Mouse (Mus musculus) limb, embryonic 14.5 days (tissue): Measurements from ENCODE around the gene Btbd11. TPM values are rescaled to one million over a fixed set of nuclear protein-coding genes. Genes with fewer than 3 reads are reported as not detected.

Experiments used
- ATAC-seq: fragments of 200-750 bp; cut with Nextera tagmentation; 2 replicates; pipeline ENCODE4 v1.8.0; 2017; ENCODE audit warnings: low read depth, moderate number of reproducible peaks, moderate TSS enrichment; ENCODE audit not compliant: low FRiP score
- DNase-seq: peaks from one replicate; pipeline ENCODE4 v3.0.0-alpha.2; 2015; ENCODE audit warnings: low spot score
- H3K27ac ChIP-seq: fragments of 300-500 bp; sonication (generic); replicated peaks from 2 replicates; pipeline ENCODE4 v1.5.1; 2014; ENCODE audit warnings: low read depth, mild to moderate bottlenecking, low read length, moderate library complexity, mixed read lengths
- H3K27me3 ChIP-seq: fragments of 300-500 bp; sonication (generic); 2 replicates; pipeline ENCODE4 v1.6.1; 2014; ENCODE audit warnings: low read length, mixed read lengths; ENCODE audit not compliant: control insufficient read depth, insufficient read depth
- H3K36me3 ChIP-seq: fragments of 300-500 bp; sonication (generic); 2 replicates; pipeline ENCODE4 v1.6.1; 2014; ENCODE audit warnings: mild to moderate bottlenecking, low read length, moderate library complexity, mixed read lengths; ENCODE audit not compliant: control insufficient read depth, insufficient read depth
- H3K4me1 ChIP-seq: fragments of 300-500 bp; sonication (generic); 2 replicates; pipeline ENCODE4 v1.6.1; 2014; ENCODE audit warnings: antibody characterized with exemption, low read length, mixed read lengths; ENCODE audit not compliant: control insufficient read depth, insufficient read depth
- H3K4me2 ChIP-seq: fragments of 300-500 bp; sonication (generic); replicated peaks from 2 replicates; pipeline ENCODE4 v1.6.1; 2014; ENCODE audit warnings: low read depth, mild to moderate bottlenecking, low read length, moderate library complexity; ENCODE audit not compliant: severe bottlenecking
- H3K4me3 ChIP-seq: fragments of 300-500 bp; sonication (generic); replicated peaks from 2 replicates; pipeline ENCODE4 v1.5.1; 2014; ENCODE audit warnings: low read length
- H3K9ac ChIP-seq: fragments of 300-500 bp; sonication (generic); 2 replicates; pipeline ENCODE4 v1.6.1; 2014; ENCODE audit warnings: mild to moderate bottlenecking, low read depth, low read length, moderate library complexity; ENCODE audit not compliant: severe bottlenecking
- H3K9me3 ChIP-seq: fragments of 300-500 bp; sonication (generic); 2 replicates; pipeline ENCODE4 v1.6.1; 2016; ENCODE audit warnings: low read length; ENCODE audit not compliant: control insufficient read depth
- POLR2A ChIP-seq: fragments of 200-500 bp; IDR thresholded peaks from 2 replicates; pipeline ENCODE4 v1.8.0; 2012; ENCODE audit warnings: inconsistent platforms, mild to moderate bottlenecking, moderate library complexity, borderline replicate concordance; ENCODE audit not compliant: insufficient read depth, insufficient read length; ENCODE audit errors: extremely low read depth
- WGBS: fragments of 180-500 bp; shearing (Covaris S2); extraction: QIAGEN DNeasy Blood & Tissue Kit; methylation state at CpG from one replicate; pipeline ENCODE4 v1.1.7; 2014; 5-methylcytosine and 5-hydroxymethylcytosine counted together
- polyA plus RNA-seq, 2 experiments: library from polyadenylated mRNA; depleted of rRNA in 1 of 2; stranded (reverse) in 1 of 2; unstranded in 1 of 2; fragments of >200 nt; fragmentation: Nextera tagmentation in 1 of 2; extraction: Ambion mirVana in 1 of 2; gene quantifications; 2 replicates each; pipeline versions ENCODE4 v1.2.1 to v1.2.3; 2012 to 2014

Btbd11 gene
- polyA plus RNA-seq, 2 experiments: 10.2 to 11.6 TPM

- Histone ChIP-seq H3K4me3 (no peak overlapping the region), H3K27me3 (no peaks in the 10 kb centered on the region), H3K9me3 (no peaks in the 10 kb centered on the region), H3K4me2 (no peak overlapping the region), H3K27ac (no peak overlapping the region), H3K4me1 (no peaks in the 10 kb centered on the region), H3K9ac (no peak overlapping the region), H3K36me3 (no peaks in the 10 kb centered on the region)
- ATAC-seq (no peak), DNase-seq (no peak)
- WGBS: 91% methylated on average over 3 of the region's 3 CpGs
- no peak for TF ChIP-seq POLR2A
Measured at GRCm38 (mm10) chr10:85359501-85360066, 27.0 kb upstream of the Btbd11 start.

GRCm38 (mm10) chr10:85362766-85363442 lies 23.7 kb upstream of the Btbd11 start:
- no peaks in the 10 kb centered on the region for H3K4me1 ChIP-seq
- DNase-seq (no peak), ATAC-seq (no peak)
- no peaks in the 10 kb centered on the region for H3K36me3 ChIP-seq
- 73% methylated on average over 9 of the region's 9 CpGs for WGBS
- TF ChIP-seq POLR2A: no peak
- H3K9ac ChIP-seq: no peak overlapping the region
- no peaks in the 10 kb centered on the region for H3K9me3 ChIP-seq
- H3K4me3 ChIP-seq: no peak overlapping the region
- H3K4me2 ChIP-seq: no peak overlapping the region
- H3K27me3 ChIP-seq: no peaks in the 10 kb centered on the region
- H3K27ac ChIP-seq: no peak overlapping the region

- DNase-seq: no peak
- WGBS: 87% methylated on average over 10 of the region's 10 CpGs
Measured at GRCm38 (mm10) chr10:85366876-85367275, 19.7 kb upstream of the Btbd11 start.

GRCm38 (mm10) chr10:85371309-85371708 lies 15.3 kb upstream of the Btbd11 start:
- H3K27me3 ChIP-seq: no peaks in the 10 kb centered on the region
- no peak overlapping the region for H3K9ac ChIP-seq
- H3K36me3 ChIP-seq: no peaks in the 10 kb centered on the region
- H3K4me1 ChIP-seq: no peaks in the 10 kb centered on the region
- H3K27ac ChIP-seq: no peak overlapping the region
- DNase-seq (no peak), ATAC-seq (no peak)
- H3K4me3 ChIP-seq: no peak overlapping the region
- no peaks in the 10 kb centered on the region for H3K9me3 ChIP-seq
- H3K4me2 ChIP-seq: no peak overlapping the region
- 80% methylated on average over 2 of the region's 2 CpGs for WGBS
- TF ChIP-seq POLR2A: no peak

More at GRCm38 (mm10) chr10:85366876-85367275, 19.7 kb upstream of the Btbd11 start:
- Histone ChIP-seq H3K9me3 (no peaks in the 10 kb centered on the region), H3K9ac (no peak overlapping the region), H3K4me1 (no peaks in the 10 kb centered on the region), H3K4me3 (no peak overlapping the region), H3K27ac (no peak overlapping the region), H3K36me3 (no peaks in the 10 kb centered on the region), H3K4me2 (no peak overlapping the region), H3K27me3 (no peaks in the 10 kb centered on the region)
- ATAC-seq: no peak
- no peak for TF ChIP-seq POLR2A

- DNase-seq: no peak
- H3K27ac ChIP-seq: no peak overlapping the region
- ATAC-seq: no peak
- H3K36me3 ChIP-seq: no peaks in the 10 kb centered on the region
- no peaks in the 10 kb centered on the region for H3K4me1 ChIP-seq
- no peak overlapping the region for H3K4me3 ChIP-seq
- H3K27me3 ChIP-seq: no peaks in the 10 kb centered on the region
- no peak for TF ChIP-seq POLR2A
- no peak overlapping the region for H3K4me2 ChIP-seq
- 69% methylated on average over 4 of the region's 4 CpGs for WGBS
- no peaks in the 10 kb centered on the region for H3K9me3 ChIP-seq
- H3K9ac ChIP-seq: no peak overlapping the region
Measured at GRCm38 (mm10) chr10:85372108-85372507, 14.5 kb upstream of the Btbd11 start.
